Mouse (Mus musculus): ENCODE data around the gene Ip6k2.

- TF ChIP-seq CTCF (IDR thresholded peaks at IDR 0.05; ENCODE audit: control insufficient read depth, insufficient read depth, low read length) (no peak), POLR2A (IDR thresholded peaks at IDR 0.05; ENCODE audit: borderline replicate concordance, control insufficient read depth, low read depth, low read length) (peak; percentile 49; the same call in 1 of the 2 replicates)
These were observed at the start of gene Ip6k2 for GRCm38 (mm10) chr9:108783548-108784463.
